Mouse (Mus musculus) MEL (cell line): Measurements from ENCODE around the gene Rsph3a. TPM values are rescaled to one million over a fixed set of nuclear protein-coding genes. Genes with fewer than 3 reads are reported as not detected.

Source experiments
- DNase-seq: peaks from one replicate; pipeline ENCODE4 v3.0.0; 2011; ENCODE audit warnings: low read depth, low spot score
- H3K27ac ChIP-seq: 2 replicates; pipeline ENCODE4 v1.5.1; 2012; ENCODE audit warnings: low read depth, mild to moderate bottlenecking, control low read depth, low read length, moderate library complexity; ENCODE audit not compliant: control insufficient read depth
- H3K27me3 ChIP-seq, 2 experiments: fragments of 150-350 bp in 1 of 2; sonication (generic) in 1 of 2; 2 replicates each; pipeline ENCODE4 v1.6.1; 2012; ENCODE audit warnings: low read length in 2 of 2, mild to moderate bottlenecking in 2 of 2, improper control_type of control experiment in 1 of 2, moderate library complexity in 1 of 2; ENCODE audit not compliant: insufficient read depth in 2 of 2, control insufficient read depth in 1 of 2
- H3K36me3 ChIP-seq, 2 experiments: 2 replicates each; pipeline ENCODE4 v1.6.1; 2012 to 2014; ENCODE audit warnings: low read length in 2 of 2, improper control_type of control experiment in 1 of 2, inconsistent platforms in 1 of 2, mild to moderate bottlenecking in 1 of 2; ENCODE audit not compliant: insufficient read depth in 2 of 2, control insufficient read depth in 1 of 2
- H3K4me1 ChIP-seq, 2 experiments: fragments of 150-350 bp in 1 of 2; sonication (generic) in 1 of 2; 2 replicates each; pipeline ENCODE4 v1.6.1; 2012; ENCODE audit warnings: low read length in 2 of 2, improper control_type of control experiment in 1 of 2, mild to moderate bottlenecking in 1 of 2; ENCODE audit not compliant: insufficient read depth in 2 of 2, control insufficient read depth in 1 of 2
- H3K4me3 ChIP-seq, 2 experiments: fragments of 150-350 bp in 1 of 2; sonication (generic) in 1 of 2; 2 replicates each; pipeline ENCODE4 v1.5.1; 2012; ENCODE audit warnings: low read depth in 2 of 2, low read length in 2 of 2, mild to moderate bottlenecking in 2 of 2, moderate library complexity in 2 of 2, control low read depth in 1 of 2, improper control_type of control experiment in 1 of 2; ENCODE audit not compliant: control insufficient read depth in 1 of 2, insufficient read depth in 1 of 2
- H3K79me2 ChIP-seq: 2 replicates; pipeline ENCODE4 v1.6.1; 2012; ENCODE audit warnings: mild to moderate bottlenecking, low read length, moderate library complexity; ENCODE audit not compliant: control insufficient read depth, poor library complexity, insufficient read depth
- H3K9ac ChIP-seq: 2 replicates; pipeline ENCODE4 v1.6.1; 2012; ENCODE audit warnings: low read depth, mild to moderate bottlenecking, control low read depth, low read length, moderate library complexity; ENCODE audit not compliant: control insufficient read depth, poor library complexity, severe bottlenecking
- H3K9me3 ChIP-seq: fragments of 150-350 bp; sonication (generic); replicated peaks from 2 replicates; pipeline ENCODE4 v1.6.1; 2012; ENCODE audit warnings: mild to moderate bottlenecking, low read length, improper control_type of control experiment, moderate library complexity; ENCODE audit not compliant: insufficient read depth
- BHLHE40 ChIP-seq: IDR thresholded peaks from 2 replicates; pipeline ENCODE4 v1.6.1; 2012; ENCODE audit warnings: low read depth, mild to moderate bottlenecking, inconsistent platforms, low read length, improper control_type of control experiment, borderline replicate concordance
- CHD1 ChIP-seq: IDR thresholded peaks from 2 replicates; pipeline ENCODE4 v1.6.1; 2012; ENCODE audit warnings: low read depth, mild to moderate bottlenecking, inconsistent platforms, low read length, improper control_type of control experiment
- CHD2 ChIP-seq: IDR thresholded peaks from 2 replicates; pipeline ENCODE4 v1.6.1; 2011; ENCODE audit warnings: low read length, improper control_type of control experiment
- E2F4 ChIP-seq: IDR thresholded peaks from 2 replicates; pipeline ENCODE4 v1.6.1; 2011; ENCODE audit warnings: low read depth, low read length, improper control_type of control experiment, borderline replicate concordance
- EP300 ChIP-seq, 2 experiments: IDR thresholded peaks; 2 replicates each; pipeline ENCODE4 v1.6.1; 2011; ENCODE audit warnings: improper control_type of control experiment in 2 of 2, low read length in 2 of 2, low read depth in 1 of 2, mild to moderate bottlenecking in 1 of 2
- ETS1 ChIP-seq: IDR thresholded peaks from 2 replicates; pipeline ENCODE4 v1.6.1; 2012; ENCODE audit warnings: low read depth, mild to moderate bottlenecking, inconsistent platforms, low read length, improper control_type of control experiment, moderate library complexity
- GABPA ChIP-seq: IDR thresholded peaks from 2 replicates; pipeline ENCODE4 v1.6.1; 2012; ENCODE audit warnings: low read depth, mild to moderate bottlenecking, inconsistent platforms, low read length, improper control_type of control experiment, moderate library complexity
- GATA1 ChIP-seq: IDR thresholded peaks from 2 replicates; pipeline ENCODE4 v1.6.1; 2011; ENCODE audit warnings: low read depth, low read length, improper control_type of control experiment
- HCFC1 ChIP-seq: IDR thresholded peaks from 2 replicates; pipeline ENCODE4 v1.6.1; 2012; ENCODE audit warnings: low read depth, mild to moderate bottlenecking, inconsistent platforms, low read length, improper control_type of control experiment, moderate library complexity
- JUND ChIP-seq: IDR thresholded peaks from 2 replicates; pipeline ENCODE4 v1.6.1; 2011; ENCODE audit warnings: low read depth, mild to moderate bottlenecking, improper control_type of control experiment, low read length
- MAZ ChIP-seq: IDR thresholded peaks from 2 replicates; pipeline ENCODE4 v1.6.1; 2012; ENCODE audit warnings: low read depth, mild to moderate bottlenecking, inconsistent platforms, low read length, improper control_type of control experiment
- POLR2AphosphoS2 ChIP-seq: IDR thresholded peaks from 2 replicates; pipeline ENCODE4 v1.6.1; 2011; ENCODE audit warnings: low read length, improper control_type of control experiment
- RCOR1 ChIP-seq: IDR thresholded peaks from 2 replicates; pipeline ENCODE4 v1.6.1; 2012; ENCODE audit warnings: low read depth, mild to moderate bottlenecking, inconsistent platforms, low read length, improper control_type of control experiment
- SIN3A ChIP-seq: IDR thresholded peaks from 2 replicates; pipeline ENCODE4 v1.6.1; 2012; ENCODE audit warnings: low read length, improper control_type of control experiment, inconsistent platforms
- TBP ChIP-seq: IDR thresholded peaks from 2 replicates; pipeline ENCODE4 v1.8.0; 2011; ENCODE audit warnings: low read depth, low read length, improper control_type of control experiment
- USF1 ChIP-seq: IDR thresholded peaks from 2 replicates; pipeline ENCODE4 v1.6.1; 2014; ENCODE audit warnings: low read depth, mild to moderate bottlenecking, inconsistent platforms, low read length, improper control_type of control experiment, moderate library complexity
- ZC3H11A ChIP-seq: IDR thresholded peaks from 2 replicates; pipeline ENCODE4 v1.6.1; 2012; ENCODE audit warnings: low read depth, mild to moderate bottlenecking, inconsistent platforms, low read length, improper control_type of control experiment
- polyA plus RNA-seq, 2 experiments: library from polyadenylated mRNA; stranded (reverse) in 1 of 2; unstranded in 1 of 2; fragments of >175 nt in 1 of 2; fragments of >200 nt in 1 of 2; gene quantifications; 2 replicates each; pipeline versions ENCODE4 v1.2.1 to v1.2.4; 2012; ENCODE audit warnings: low replicate concordance in 2 of 2, low read depth in 1 of 2; ENCODE audit not compliant: insufficient read length in 2 of 2, insufficient read depth in 1 of 2, missing spikeins in 1 of 2
- total RNA-seq: library from RNA; depleted of rRNA; stranded (reverse); fragments of 300-350 nt; gene quantifications from 2 replicates; pipeline ENCODE4 v1.2.3, GENCODE M21; 2012

The Rsph3a gene
- total and polyA plus RNA-seq, 3 experiments: 18.7 to 37.4 TPM; not detected in 1

- H3K36me3 ChIP-seq: peaks cover 0 to 13% of the 10 kb centered on the region in 2 experiments; a peak in 2 of 4 replicates
- H3K79me2 ChIP-seq: no peaks in the 10 kb centered on the region
- peaks cover 4 to 17% of the 10 kb centered on the region in 2 experiments for H3K4me1 ChIP-seq
- H3K4me3 ChIP-seq: peak overlapping the region in 1 of 2 experiments; percentile 11; a peak in 2 of 4 replicates
- TF ChIP-seq SIN3A (0 out of 2 replicates have a peak, but pooled peaks have one; percentile 9), ZC3H11A (no peak), TBP (0 out of 2 replicates have a peak, but pooled peaks have one; percentile 12), HCFC1 (no peak), RCOR1 (0 out of 2 replicates have a peak, but pooled peaks have one; percentile 11), MAZ (0 out of 2 replicates have a peak, but pooled peaks have one; percentile 37), GATA1 (peak; percentile 61), ETS1 (0 out of 2 replicates have a peak, but pooled peaks have one; percentile 3), GABPA (no peak), USF1 (peak; percentile 31; the same call in 1 of the 2 replicates)
- TF ChIP-seq, all 39 proteins: peak for 7
- peak; percentile 75 for DNase-seq
- Histone ChIP-seq H3K9me3 (no peaks in the 10 kb centered on the region), H3K9ac (peak overlapping the region; percentile 21; the same call in 1 of the 2 replicates), H3K27ac (peak overlapping the region; percentile 58), H3K27me3 (no peaks in the 10 kb centered on the region; a peak in 1 of 4 replicates)
These were observed 28.4 kb upstream of the Rsph3a start for GRCm38 (mm10) chr17:7916782-7917574.

- H3K4me3 ChIP-seq: no peak overlapping the region
- H3K27ac ChIP-seq: no peak overlapping the region
- no peaks in the 10 kb centered on the region for H3K79me2 ChIP-seq
- H3K9ac ChIP-seq: no peak overlapping the region
- peaks cover 0 to 13% of the 10 kb centered on the region in 2 experiments; a peak in 2 of 4 replicates for H3K36me3 ChIP-seq
- no peaks in the 10 kb centered on the region for H3K9me3 ChIP-seq
- no peak for TF ChIP-seq JUND
- no peak for TF ChIP-seq POLR2AphosphoS2
- TF ChIP-seq BHLHE40: no peak
- no peak for TF ChIP-seq E2F4
- no peak for TF ChIP-seq CHD2
- no peak for TF ChIP-seq EP300 (IDR thresholded peaks at IDR 0.05; ENCODE audit: low read depth in 1 of 2, low read length in 2 of 2)
- no peak for TF ChIP-seq CHD1
- TF ChIP-seq, all 39 proteins: peak for 0
- no peaks in the 10 kb centered on the region for H3K27me3 ChIP-seq
- H3K4me1 ChIP-seq: peaks cover 4 to 17% of the 10 kb centered on the region in 2 experiments
- no peak for DNase-seq
These were observed 27.1 kb upstream of the Rsph3a start for GRCm38 (mm10) chr17:7918355-7918754.
